Mouse (Mus musculus): ENCODE measurements at regions not wholly inside any gene's neighbourhood (a gene's known extent, or its start where the extent isn't known, plus 50 kb on each side); places are given as distances from the start of the nearest gene placed in this dataset.

DNA sequence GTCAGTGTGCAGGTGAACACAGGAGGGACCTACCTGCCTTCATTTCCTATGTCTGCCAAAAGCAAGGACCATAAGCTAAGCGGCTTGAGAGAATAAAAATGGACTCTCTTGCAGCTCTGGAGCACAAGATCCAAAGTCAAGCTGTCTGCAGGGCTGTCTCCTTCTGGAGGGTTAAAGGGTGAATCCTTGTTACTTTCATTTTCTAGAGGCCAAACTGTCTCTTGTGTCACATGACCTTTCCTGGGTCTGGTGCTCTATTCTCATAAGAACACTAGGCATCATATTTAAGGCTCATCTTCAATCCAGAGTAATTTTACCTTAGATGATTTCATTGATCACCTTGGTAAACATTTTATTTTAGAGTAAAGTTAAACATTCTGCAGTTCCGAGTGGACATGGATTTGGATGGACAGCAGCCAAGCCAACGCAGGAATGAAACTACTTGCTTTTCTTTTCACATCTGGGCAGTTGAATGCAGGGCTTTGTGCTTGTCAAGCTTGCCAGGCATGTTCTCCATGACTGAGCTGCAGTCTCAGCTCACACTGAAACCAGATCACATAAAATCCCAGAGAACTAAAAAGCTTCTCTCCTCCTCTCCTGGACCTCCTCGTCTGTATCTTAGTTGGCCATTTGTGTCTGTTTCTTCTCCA, 180.8 kb downstream of the Cd83 start:
- no peak for TF ChIP-seq TAL1 (IDR thresholded peaks at IDR 0.05; ENCODE audit: low read length)
- no peak for TF ChIP-seq GATA1 (IDR thresholded peaks at IDR 0.05; ENCODE audit: low read length)

Data from erythroblast, embryonic 14.5 days (primary cell).